Mouse (Mus musculus): ENCODE data around the gene Stxbp5.

Gene Stxbp5

DNA sequence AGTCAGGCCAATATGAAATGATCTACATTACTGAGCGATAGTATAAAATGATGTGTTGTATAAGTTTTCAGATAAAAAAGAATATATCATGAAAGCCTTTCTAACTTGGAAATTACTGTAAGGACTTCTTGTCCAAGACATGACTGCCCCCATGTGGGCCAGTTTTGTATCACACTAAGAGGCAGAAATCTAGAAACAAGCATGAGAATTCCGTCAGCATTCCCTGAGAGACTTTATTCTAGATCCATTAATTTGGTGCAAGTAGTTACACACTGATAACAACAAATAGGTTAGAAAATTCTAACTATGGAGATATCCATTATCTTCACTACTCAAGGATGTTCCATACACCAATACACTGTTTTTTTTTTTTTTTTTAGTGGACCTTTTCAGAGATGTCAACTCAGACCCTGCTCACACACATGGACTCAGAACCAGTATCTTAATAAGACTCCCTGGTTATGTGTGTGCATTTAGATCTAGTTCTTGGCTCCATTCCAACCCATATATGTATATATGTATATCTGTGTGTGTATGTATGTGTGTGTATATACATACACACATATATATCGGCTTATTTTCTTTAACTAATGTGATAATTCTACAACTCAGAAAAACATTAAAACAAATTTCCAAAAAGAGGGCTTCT lies 145.9 kb downstream of the Stxbp5 start:
- DNase-seq (ENCODE audit: low spot score), result peak; percentile 81

DNA sequence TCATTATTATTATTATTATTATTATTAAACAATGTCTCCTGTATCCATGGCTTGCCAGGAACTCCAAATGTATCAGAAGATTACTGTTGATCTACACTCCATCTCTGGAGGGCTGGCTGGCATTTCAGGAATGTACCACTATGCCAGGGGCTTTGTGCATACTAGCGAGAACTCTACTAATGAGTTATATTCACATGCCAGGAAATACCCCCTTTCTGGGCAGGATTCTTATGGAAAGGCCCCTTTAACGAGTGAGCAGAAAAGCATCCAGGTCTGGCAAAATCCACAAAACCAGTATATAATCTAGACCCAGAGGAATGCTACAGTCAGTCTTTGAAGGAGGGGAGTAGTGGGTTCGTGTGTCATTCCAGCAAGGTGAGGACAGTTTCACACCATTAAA lies 167.0 kb downstream of the Stxbp5 start:
- DNase-seq (ENCODE audit: low spot score), result no peak

DNA sequence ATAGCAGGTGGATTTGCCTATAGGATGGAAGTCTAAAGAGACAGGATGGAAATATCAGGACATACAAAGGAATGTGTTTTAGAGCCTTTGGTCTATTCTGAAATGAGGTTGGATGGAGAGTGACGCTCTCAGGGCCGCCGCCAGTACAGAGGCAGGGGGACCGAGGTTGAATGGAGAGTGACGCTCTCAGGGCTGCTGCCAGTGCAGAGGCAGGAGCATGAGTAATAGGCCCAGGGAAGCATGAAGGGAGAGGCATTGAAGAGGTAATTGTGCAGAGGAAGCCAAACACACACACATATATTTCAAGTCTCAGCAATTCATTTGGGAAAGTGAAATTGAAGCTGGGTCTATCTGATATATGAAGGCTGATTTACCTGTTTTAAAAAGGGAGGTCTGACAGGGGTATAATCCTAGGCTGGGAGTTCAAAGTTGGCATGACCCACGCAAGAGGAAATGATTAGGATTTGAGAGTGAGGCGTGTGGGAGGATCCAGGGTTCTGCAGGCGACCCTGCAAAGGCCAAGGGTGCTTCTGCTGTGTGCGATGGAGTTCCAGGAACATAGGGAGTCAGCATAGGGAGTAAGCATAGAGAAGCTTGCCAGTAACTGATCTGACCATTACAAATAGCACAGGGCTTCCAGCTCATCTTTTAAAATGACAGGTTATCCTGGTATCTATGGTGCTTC lies 168.7 kb downstream of the Stxbp5 start:
- peak; percentile 31 for DNase-seq (ENCODE audit: low spot score)

DNA sequence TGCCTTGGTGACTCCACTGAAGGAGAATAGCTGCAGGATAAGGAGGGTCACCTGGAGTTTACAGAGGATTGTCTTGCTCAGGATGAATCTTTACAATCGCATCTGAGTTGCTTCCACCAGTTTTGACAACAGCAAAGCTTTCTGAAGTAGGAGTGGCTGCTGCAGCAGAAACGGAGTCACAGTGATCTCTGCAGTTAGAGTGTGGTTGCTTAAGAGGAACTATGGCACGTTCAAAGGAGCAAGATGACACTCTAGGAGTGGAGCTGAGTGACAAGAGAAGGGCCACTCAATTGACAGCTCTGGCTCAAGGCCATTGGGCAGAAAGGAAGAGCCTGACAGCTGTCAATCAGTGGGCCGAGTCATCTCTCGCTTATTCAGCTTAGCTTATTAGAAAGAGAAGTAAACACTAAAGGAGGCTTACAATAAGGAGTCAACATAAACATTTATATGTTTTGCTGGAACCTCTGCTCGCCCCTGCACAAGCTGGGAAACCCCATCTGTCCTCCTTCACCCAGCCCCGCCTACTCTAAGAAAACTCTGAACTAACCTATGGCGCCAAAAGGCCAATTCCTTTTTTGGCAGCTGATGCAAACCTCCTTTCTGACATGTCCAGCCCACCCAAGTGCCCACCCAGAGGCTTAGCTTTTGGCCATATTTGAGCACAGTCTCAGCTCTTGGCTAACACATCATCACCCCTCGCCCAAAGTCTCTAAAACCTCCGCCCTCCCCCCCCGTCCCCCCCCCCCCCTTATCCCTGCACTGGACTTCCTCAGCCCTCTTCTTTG lies 178.2 kb downstream of the Stxbp5 start:
- no peak for DNase-seq (ENCODE audit: low spot score)

DNA sequence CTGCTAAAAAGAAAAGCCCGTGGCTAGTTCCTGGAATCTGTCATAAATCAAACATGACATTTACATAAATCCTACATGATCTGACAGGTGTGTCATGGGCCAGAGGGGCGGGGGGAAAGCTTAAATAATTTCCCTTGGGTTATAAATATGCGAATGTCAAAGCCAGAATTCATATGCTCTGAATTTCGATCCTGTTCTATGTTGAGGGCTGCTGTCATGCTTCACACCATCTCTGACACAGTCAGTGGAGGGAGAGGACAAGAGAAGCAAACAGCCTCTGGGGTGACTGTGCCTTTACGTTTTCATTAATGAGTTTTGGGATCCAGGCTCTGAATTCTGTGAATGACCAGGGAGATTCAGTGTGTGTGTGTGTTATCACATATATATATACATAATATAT lies 180.9 kb downstream of the Stxbp5 start:
- DNase-seq (ENCODE audit: low spot score), result no peak

DNA sequence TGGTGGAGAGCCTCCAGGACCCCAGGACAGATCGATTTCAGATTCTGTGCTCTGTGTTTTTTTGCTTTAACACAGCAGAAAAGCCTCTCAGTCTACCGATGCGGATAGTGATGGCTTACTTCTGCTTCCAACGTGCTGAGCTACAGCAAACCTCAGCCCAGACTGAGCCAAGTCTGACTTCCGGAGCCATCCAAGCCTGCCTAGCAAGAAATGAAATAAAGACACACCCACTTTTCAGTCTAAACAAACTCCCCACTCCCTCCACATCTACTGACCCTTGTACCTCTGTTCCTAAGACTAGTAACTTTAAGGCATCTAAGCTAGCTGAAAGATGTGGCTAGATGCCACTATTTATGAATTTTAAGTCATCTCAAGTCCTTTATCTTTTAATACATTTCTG lies 182.8 kb downstream of the Stxbp5 start:
- no peak for DNase-seq (ENCODE audit: low spot score)
